Mouse (Mus musculus): ENCODE results near the gene Uap1l1.

Uap1l1 gene

GRCm38 (mm10) chr2:25371764-25372643 lies 6.5 kb upstream of the Uap1l1 start, which contains the start of gene Sapcd2:
Gene Sapcd2, plus strand, starts transcription at chr2:25372321.
- no peak for DNase-seq (ENCODE audit: extremely low read depth, low read depth, low spot score)

DNA sequence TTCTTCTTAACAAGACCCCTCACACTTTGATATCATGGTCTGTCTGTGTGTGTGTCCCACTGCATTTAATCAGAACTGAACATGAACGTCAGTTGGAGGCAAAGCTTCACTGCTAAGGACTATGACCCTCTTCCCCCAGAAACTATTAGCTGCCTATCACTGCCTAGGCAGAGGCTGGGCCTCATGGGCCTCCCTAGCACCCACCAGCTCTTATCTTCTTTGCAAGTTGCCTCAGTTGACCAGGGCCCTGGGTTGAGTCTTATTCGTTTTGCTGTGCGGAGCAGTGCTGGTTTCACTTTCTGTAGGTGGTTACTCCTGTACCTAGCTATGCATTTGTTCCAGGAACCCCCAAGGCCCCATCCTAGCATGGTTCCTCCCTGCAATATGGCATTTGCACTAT lies 4.5 kb upstream of the Uap1l1 start:
- DNase-seq (ENCODE audit: extremely low read depth, low read depth, low spot score): no peak

DNA sequence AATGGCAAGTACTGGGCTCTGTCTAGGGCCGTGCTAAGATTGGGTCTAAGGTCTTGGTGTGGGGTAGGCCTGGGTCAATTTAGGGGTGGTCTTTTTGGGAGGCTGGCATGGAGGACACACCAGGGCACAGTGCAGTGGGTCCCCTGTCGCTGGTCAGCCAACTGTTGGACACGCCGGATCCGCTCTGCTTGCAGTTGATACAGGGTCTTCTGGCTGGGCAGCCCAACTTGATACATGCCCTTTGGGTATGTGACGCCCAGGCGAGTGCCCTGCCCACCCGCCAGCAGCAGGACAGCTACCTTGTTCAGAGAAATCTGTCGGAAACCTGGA lies 756 bp downstream of the Uap1l1 start:
- DNase-seq (ENCODE audit: extremely low read depth, low read depth, low spot score): no peak

GRCm38 (mm10) chr2:25364313-25364712 lies 1.2 kb downstream of the Uap1l1 start:
- no peak for DNase-seq (ENCODE audit: extremely low read depth, low read depth, low spot score)

- no peak for DNase-seq (ENCODE audit: extremely low read depth, low read depth, low spot score)
Observed at GRCm38 (mm10) chr2:25363478-25364178, 1.9 kb downstream of the Uap1l1 start.

DNA sequence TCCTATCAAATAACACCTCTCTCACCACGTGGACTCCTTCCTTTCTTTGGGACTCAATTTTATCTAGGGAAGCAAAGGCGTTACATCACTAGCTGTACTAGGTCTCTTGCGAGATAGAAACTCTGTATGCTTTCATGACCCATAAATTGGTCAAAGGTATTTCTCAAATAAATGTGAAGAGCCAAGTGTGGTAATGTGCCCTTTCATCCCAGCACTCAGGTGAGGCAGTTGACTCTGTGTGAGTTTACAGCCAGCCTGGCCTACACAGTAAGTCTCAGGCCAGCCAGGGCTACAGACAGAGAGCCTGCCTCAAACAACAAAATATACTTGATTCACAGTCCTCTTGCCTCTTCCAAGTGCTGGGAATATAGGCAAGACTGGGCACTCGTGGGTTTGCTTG lies 5.6 kb downstream of the Uap1l1 start:
- no peak for DNase-seq (ENCODE audit: extremely low read depth, low read depth, low spot score)

GRCm38 (mm10) chr2:25356208-25357079 lies 9.0 kb downstream of the Uap1l1 start, which contains the start of gene Dpp7:
Gene Dpp7, minus strand, starts transcription at chr2:25356359.
- DNase-seq (ENCODE audit: extremely low read depth, low read depth, low spot score): no peak

- DNase-seq (ENCODE audit: extremely low read depth, low read depth, low spot score): no peak
Observed at GRCm38 (mm10) chr2:25355419-25356066, 9.9 kb downstream of the Uap1l1 start.

GRCm38 (mm10) chr2:25354211-25354610 lies 11.3 kb downstream of the Uap1l1 start:
- no peak for DNase-seq (ENCODE audit: extremely low read depth, low read depth, low spot score)

DNA sequence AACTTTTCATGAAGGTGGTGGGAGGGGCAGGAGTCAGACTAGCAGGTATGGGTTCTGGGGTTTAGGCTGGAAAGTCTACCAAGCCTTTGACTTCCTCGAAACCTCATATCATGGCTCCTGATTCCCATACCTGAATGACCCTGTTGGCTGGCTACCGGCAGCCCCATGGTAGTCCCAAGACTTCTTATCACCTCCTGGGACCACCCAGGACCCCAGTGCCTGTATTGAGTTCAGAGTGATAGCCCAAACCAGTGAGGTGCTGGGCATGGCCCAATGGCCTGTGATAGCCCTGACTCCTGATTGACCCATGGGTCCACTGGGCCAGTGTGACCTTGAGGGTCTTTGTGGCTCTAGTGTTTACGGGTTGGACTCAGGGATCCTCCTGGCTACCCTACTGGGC lies 14.8 kb downstream of the Uap1l1 start:
- DNase-seq (ENCODE audit: extremely low read depth, low read depth, low spot score): no peak

- no peak for DNase-seq (ENCODE audit: extremely low read depth, low read depth, low spot score)
Observed at GRCm38 (mm10) chr2:25349499-25349898, 16.0 kb downstream of the Uap1l1 start.

GRCm38 (mm10) chr2:25348162-25348561 lies 17.3 kb downstream of the Uap1l1 start:
- DNase-seq (ENCODE audit: extremely low read depth, low read depth, low spot score): no peak

GRCm38 (mm10) chr2:25338303-25338702 lies 27.2 kb downstream of the Uap1l1 start:
- DNase-seq (ENCODE audit: extremely low read depth, low read depth, low spot score): no peak

- no peak for DNase-seq (ENCODE audit: extremely low read depth, low read depth, low spot score)
Observed at GRCm38 (mm10) chr2:25333569-25333968, 31.9 kb downstream of the Uap1l1 start.

- DNase-seq (ENCODE audit: extremely low read depth, low read depth, low spot score): peak; percentile 82
Observed at GRCm38 (mm10) chr2:25332286-25333160, 33.0 kb downstream of the Uap1l1 start, which contains the start of gene Man1b1. Gene Man1b1, plus strand, starts transcription at chr2:25332338.

GRCm38 (mm10) chr2:25331470-25331869 lies 34.0 kb downstream of the Uap1l1 start:
- DNase-seq (ENCODE audit: extremely low read depth, low read depth, low spot score): no peak

DNA sequence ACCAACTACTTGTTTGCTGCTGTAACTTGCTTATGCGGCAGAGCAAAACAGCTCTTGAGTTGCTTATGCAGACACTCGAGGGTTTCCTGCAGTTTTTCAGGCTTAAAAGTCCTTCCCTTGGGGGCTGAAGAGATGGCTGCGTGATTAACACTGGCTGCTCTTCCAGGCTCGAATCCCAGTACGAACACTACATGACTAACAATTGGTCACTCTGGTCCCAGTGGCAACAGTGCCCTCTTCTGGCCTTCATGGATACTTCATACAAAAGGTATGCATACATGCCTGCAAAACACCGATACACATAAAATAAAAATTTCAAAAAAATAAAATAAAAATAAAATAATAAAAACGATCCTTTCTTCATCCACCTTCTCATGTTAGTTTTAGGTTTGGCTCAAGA lies 37.0 kb downstream of the Uap1l1 start:
- no peak for DNase-seq (ENCODE audit: extremely low read depth, low read depth, low spot score)

DNA sequence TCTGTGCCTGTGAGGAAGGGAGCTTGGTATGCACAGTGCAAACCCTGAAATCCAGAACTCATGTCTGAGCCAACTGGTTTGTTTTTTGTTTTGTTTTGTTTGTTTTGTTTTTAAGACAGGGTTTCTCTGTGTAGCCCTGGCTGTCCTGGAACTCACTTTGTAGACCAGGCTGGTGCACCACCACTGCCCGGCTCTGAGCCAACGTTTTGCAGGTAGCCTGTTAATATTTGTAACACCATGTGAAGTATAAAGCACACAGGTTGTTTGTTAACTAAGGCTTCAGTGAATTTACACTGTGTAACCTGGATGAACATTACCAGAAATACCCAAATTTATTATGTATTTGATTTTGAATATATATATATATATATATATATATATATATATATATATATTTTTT lies 39.4 kb downstream of the Uap1l1 start:
- no peak for DNase-seq (ENCODE audit: extremely low read depth, low read depth, low spot score)

DNA sequence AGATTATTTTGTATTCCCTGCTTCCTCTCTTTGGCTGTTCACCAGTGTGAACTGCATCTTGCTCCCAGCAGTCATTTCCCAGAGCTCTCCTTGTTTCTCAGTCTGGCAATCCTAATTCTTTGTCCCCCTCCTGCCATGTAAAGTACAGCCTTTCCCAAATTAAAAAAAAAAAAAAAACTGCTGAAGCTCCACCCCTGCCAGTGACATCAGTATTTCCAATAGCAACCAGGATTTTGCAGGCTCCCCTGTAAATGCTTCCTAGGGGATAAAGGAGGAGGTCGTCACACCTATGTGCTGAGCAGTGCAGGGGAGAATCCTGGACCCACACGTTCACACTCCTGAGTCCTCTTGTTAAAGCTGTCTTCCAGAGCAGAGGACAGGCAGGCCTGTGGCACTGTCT lies 45.4 kb downstream of the Uap1l1 start:
- DNase-seq (ENCODE audit: extremely low read depth, low read depth, low spot score): no peak

All from fat pad, adult 2 months (tissue).